Mouse (Mus musculus) testis, adult 2 months (tissue): Measurements from ENCODE around the gene Atp7b.

Source experiments
- CTCF ChIP-seq: fragments of 200-500 bp; IDR thresholded peaks from 2 replicates; pipeline ENCODE4 v1.5.1; 2012; ENCODE audit warnings: low read depth, mild to moderate bottlenecking, inconsistent platforms, low read length, moderate library complexity; ENCODE audit not compliant: control insufficient read depth, insufficient read depth, insufficient replicate concordance
- POLR2A ChIP-seq: fragments of 200-500 bp; IDR thresholded peaks from 2 replicates; pipeline ENCODE4 v1.6.1; 2012; ENCODE audit warnings: low read depth, mild to moderate bottlenecking, inconsistent platforms, low read length, moderate library complexity; ENCODE audit not compliant: control insufficient read depth

GRCm38 (mm10) chr8:21966646-21967045 lies 93.5 kb downstream of the Atp7b start:
- no peak for TF ChIP-seq POLR2A
- TF ChIP-seq CTCF, result no peak
